Mouse (Mus musculus): Measurements from ENCODE around the gene Kdm6b.
"Not testable (repeated sequence)": the region's sequence is repeated elsewhere in the genome, so short reads cannot be mapped to it uniquely, and the experiment has no call there.

Kdm6b gene

GRCm38 (mm10) chr11:69405397-69406200 lies 7.9 kb downstream of the Kdm6b start:
- in situ Hi-C loops (cut with MboI), result no loop called here

GRCm38 (mm10) chr11:69404595-69405396 lies 8.7 kb downstream of the Kdm6b start:
- in situ Hi-C loops (cut with MboI), result loop anchor here (5.0 kb wide), 1 partner anchor 33 kb away; no protein-coding TSS in a partner anchor

DNA sequence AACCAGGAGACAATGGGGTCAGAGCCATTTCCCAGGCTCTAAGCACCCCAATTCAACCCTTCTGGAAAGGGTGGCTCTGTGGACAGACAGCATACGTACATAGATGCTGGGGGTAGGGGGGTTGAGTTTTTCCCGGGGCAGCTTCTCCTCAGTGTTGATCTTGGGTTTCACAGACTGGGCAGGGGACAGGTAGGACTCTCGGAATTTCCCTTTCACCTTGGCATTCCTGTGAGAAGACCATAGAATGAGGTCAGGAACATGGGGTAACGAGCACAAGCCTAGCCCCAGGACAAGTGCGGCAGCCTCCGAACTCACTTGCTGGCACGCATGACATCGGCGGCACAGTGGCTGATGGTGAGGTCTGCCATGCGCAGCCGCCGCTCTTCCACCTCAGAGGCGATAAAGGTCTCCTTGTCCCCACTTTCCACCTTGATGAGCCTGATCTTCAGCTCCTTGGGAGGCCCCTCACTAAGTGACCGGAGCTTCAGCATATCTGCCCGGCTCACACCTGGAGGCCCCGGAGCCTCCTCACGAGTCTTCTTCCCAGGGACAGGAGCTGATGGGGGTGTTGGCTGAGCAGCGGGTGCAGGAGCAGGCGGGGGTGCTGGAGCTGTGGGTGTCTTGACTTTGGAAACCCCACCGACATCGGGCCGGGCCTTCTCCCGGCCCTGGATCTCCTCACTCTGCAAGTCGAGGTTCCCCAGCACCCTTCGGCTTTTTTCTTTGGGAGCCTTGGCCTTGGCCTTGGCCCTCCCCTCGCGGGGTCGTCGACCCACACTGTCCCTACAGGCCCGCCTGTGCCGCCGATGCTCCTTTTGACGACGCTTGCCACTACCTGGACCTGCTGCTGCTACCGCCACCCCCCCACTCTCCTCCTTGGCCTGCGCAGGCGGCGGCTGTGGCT lies 9.5 kb downstream of the Kdm6b start:
- in situ Hi-C loops (cut with MboI), result loop anchor here (5.0 kb wide), 1 partner anchor 33 kb away; no protein-coding TSS in a partner anchor

- in situ Hi-C loops (cut with MboI), result loop anchor here (5.0 kb wide), 1 partner anchor 35 kb away; no protein-coding TSS in a partner anchor
These were observed 11.5 kb downstream of the Kdm6b start for GRCm38 (mm10) chr11:69401987-69402386.

GRCm38 (mm10) chr11:69401210-69401637 lies 12.3 kb downstream of the Kdm6b start:
- in situ Hi-C loops (cut with MboI), result loop anchor here (5.0 kb wide), 1 partner anchor 36 kb away; no protein-coding TSS in a partner anchor

DNA sequence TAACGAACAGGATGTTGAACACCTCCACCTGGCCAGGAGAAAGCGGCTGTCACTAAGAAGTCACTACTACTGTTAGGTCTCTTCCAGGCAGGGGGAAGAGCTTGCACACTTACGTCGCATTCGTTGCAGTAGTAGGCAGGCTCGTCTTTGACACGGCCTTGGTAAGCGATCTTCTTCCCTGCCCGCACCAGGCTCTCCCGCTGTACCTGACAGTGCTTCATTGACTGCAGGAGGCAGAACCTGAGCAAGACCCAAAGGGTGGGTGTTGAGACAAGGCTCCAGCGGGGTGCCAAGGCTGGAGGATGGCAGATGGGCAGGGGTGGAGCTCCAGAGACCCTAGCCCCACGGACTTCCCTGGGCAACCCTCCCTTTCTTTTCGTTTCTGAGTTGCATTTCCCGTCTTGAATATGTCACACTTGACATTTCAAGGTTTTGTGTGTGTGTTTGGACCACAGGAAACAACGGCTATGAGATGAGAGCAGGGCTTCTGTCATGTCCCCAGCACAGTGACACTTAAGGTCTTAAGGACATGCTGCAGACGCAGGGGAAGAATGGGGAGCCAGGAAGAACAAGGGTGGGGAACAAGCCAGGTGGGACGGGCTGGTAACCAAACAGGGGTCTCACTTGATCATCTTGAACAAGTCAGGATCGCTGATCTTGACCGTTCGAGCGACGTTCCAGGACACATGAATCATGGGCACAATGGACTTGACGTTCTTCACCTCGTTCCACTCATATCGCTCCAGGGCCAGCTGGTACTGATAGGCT lies 13.2 kb downstream of the Kdm6b start:
- in situ Hi-C loops (cut with MboI), result loop anchor here (5.0 kb wide), 1 partner anchor 37 kb away; no protein-coding TSS in a partner anchor

GRCm38 (mm10) chr11:69399201-69400082 lies 14.0 kb downstream of the Kdm6b start:
- in situ Hi-C loops (cut with MboI), result loop anchor here (5.0 kb wide), 1 partner anchor 38 kb away; no protein-coding TSS in a partner anchor

- in situ Hi-C loops (cut with MboI), result no loop called here
These were observed 14.8 kb downstream of the Kdm6b start for GRCm38 (mm10) chr11:69398486-69399200.

- in situ Hi-C loops (cut with MboI), result no loop called here
These were observed 15.4 kb downstream of the Kdm6b start, which contains the start of gene Tmem88 for GRCm38 (mm10) chr11:69398059-69398458. Gene Tmem88 (minus strand): TSS chr11:69398234.

DNA sequence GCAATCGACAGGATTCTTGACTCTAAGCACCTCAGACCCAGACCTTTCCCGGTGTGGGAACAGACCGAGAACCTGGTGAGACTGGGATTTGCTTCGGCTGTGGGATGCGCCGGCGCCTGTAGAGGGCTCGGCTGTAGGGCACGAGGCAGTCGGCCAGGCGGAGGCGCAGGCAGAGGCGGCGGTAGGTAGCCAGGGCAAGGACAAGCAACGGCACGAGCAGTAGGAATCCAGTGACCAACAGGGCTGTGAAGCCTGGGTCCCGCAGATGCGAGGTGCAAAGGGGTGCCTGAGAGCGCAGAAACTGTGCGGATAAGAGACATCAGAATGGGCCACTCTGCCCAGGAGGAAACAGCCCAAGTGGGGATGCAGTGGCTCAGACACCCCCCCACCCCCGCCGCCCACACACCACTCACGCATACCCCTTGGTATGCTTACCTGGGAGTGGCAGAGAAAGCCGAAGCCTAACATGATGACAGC lies 15.9 kb downstream of the Kdm6b start:
- in situ Hi-C loops (cut with MboI), result no loop called here

GRCm38 (mm10) chr11:69396772-69397171 lies 16.7 kb downstream of the Kdm6b start:
- in situ Hi-C loops (cut with MboI), result no loop called here

GRCm38 (mm10) chr11:69395634-69396373 lies 17.7 kb downstream of the Kdm6b start:
- in situ Hi-C loops (cut with MboI), result no loop called here

GRCm38 (mm10) chr11:69395235-69395633 lies 18.2 kb downstream of the Kdm6b start, which contains the start of the genes Naa38 and Cyb5d1:
Gene Naa38 (plus strand): TSS chr11:69395487.
Gene Cyb5d1 (minus strand): TSS chr11:69395631.
- in situ Hi-C loops (cut with MboI), result not testable (repeated sequence)

DNA sequence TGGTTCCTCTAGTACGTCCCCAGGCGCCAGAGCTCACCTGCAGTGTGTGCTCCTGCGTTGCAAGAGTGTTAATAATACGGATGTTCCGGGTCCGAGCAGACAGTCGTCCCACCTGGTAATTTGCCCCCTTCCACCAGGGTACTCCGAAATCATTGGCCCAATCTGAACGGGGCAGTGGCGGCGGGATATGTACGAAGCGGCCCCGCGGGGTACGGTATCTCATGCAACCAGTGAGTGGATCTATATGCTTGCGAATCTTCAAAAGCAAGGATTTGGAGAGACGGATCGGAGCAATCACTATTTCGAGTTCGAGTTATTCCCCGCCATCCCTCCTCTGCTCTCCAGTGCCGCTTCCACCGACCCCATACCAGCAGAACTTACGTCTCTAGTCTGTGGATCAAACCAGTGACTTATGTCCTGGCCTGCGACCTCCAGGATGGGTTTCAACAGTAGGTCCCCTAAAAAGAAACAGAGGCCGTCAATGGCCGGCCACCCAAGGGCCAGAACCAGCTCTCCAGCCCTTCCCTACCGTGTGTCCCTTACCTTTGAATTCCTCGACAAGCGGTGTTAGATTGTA lies 18.8 kb downstream of the Kdm6b start:
- in situ Hi-C loops (cut with MboI), result not testable (repeated sequence)

- in situ Hi-C loops (cut with MboI), result no loop called here
These were observed 23.0 kb downstream of the Kdm6b start for GRCm38 (mm10) chr11:69390400-69391034.

DNA sequence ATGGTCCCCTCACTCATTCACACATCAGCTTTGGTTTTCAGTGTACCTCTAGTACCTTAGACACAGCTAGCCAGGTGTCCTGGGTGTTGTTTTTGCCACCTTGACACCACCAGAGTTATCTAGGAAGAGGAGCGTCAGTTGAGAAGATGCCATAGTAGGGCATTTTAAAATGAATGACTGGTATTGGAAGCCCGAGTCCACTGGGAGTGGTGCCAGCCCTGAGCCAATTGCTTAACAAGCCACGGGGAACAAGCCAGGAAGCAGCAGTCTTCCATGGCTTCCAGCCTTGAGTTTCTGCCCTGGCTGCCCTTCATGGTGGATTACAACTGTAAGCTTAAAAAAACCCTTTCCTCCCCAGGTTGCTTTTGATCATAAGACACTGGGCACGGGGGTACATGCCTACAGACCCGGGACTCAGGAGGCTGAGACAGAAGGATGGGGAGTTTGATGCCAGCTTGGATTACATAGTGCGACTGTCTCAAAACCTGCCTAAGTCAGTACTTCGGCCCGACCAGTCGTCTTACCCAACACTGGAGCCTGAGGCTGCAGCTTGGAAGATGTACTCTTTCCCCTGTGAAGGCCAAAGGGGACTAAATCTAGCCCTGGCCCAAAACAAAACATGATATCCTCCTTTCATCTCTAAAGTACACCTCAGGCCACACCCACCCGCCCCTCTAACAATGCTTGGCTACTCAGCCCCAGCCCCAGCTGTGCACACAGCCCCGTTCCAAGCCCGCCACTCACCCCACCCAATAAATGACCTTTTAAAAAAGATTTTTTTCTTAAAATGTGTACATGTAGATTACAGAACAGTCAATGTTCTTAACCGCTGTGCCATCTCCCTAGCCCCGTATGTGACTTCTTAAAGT lies 23.7 kb downstream of the Kdm6b start:
- in situ Hi-C loops (cut with MboI), result no loop called here

Measured in mature B cell (primary cell).